Comparison of ENCODE assay signal across 8 mouse cellular contexts in genomic region chr2:70620225-70620624, GRCm38 (mm10). TPM values are rescaled to one million over a fixed set of nuclear protein-coding genes. Genes with fewer than 3 reads are reported as not detected.
DNase-seq lines count a peak whose midpoint lies in the region; ATAC-seq and TF ChIP-seq lines count a peak whose summit lies in the region.
"Had no signal": no experiment of that assay in that cellular context is flagged by ENCODE, and none has a peak within 500 bp of the region (broad histone marks: within the 10 kb centered on the region; RNA-seq: fewer than 3 reads in every experiment).

No protein-coding gene starts in this region.

- H3K4me2 ChIP-seq in neural tube, embryonic 15.5 days = no peak overlapping the region

- WGBS in neural tube, embryonic 15.5 days = 22% methylated on average over 6 of the region's 6 CpGs
- WGBS in olfactory bulb, adult 2 months = 7% methylated on average over 6 of the region's 6 CpGs

- H3K4me3 ChIP-seq in neural tube, embryonic 15.5 days (replicated peaks) = no peak overlapping the region
- H3K4me3 ChIP-seq in embryonic fibroblast, embryonic 13.5 days (ENCODE audit: insufficient read depth, low read length) = no peak overlapping the region
- no peak overlapping the region for H3K4me3 ChIP-seq in left cerebral cortex, adult 2 months
- H3K4me3 ChIP-seq in olfactory bulb, adult 2 months (ENCODE audit: insufficient read depth, low read depth, low read length) = no peak overlapping the region

- H3K9ac ChIP-seq in neural tube, embryonic 15.5 days (replicated peaks) = no peak overlapping the region

- intact Hi-C loops in left cerebral cortex, adult 2 months (cut with DNase I) = no loop called here

- peak; percentile 51 for DNase-seq in neural tube, embryonic 10.5 days (ENCODE audit: extremely low spot score, low spot score)
- DNase-seq in adrenal gland, postnatal 14 days = peak; percentile 75
- DNase-seq in left cerebral cortex, adult 2 months (ENCODE audit: extremely low spot score in 1 of 2, low spot score in 2 of 2) = peak; percentile 47 to 49
- DNase-seq in thymus, postnatal 10 days (ENCODE audit: low spot score in 2 of 2) = peak; percentile 18 to 54

- 0 out of 2 replicates have a peak, but pooled peaks have one; percentile 6 for TF ChIP-seq CTCF in embryonic fibroblast, embryonic 13.5 days (IDR thresholded peaks at IDR 0.05; ENCODE audit: borderline replicate concordance, insufficient read depth, low read length)
- TF ChIP-seq CTCF in left cerebral cortex, adult 2 months (IDR thresholded peaks at IDR 0.05) = peak; percentile 68
- peak; percentile 63; the same call in 1 of the 2 replicates for TF ChIP-seq CTCF in olfactory bulb, adult 2 months (IDR thresholded peaks at IDR 0.05; ENCODE audit: insufficient read depth, low read depth, low read length)

- H3K4me1 ChIP-seq in neural tube, embryonic 15.5 days = no peaks in the 10 kb centered on the region
- no peaks in the 10 kb centered on the region for H3K4me1 ChIP-seq in embryonic fibroblast, embryonic 13.5 days (ENCODE audit: control insufficient read depth, insufficient read depth, low read length)
- no peaks in the 10 kb centered on the region for H3K4me1 ChIP-seq in olfactory bulb, adult 2 months (ENCODE audit: control insufficient read depth, insufficient read depth, low read length)

- no peaks in the 10 kb centered on the region; the same call in 1 of the 2 replicates for H3K27me3 ChIP-seq in neural tube, embryonic 15.5 days (replicated peaks)

- H3K36me3 ChIP-seq in neural tube, embryonic 15.5 days = no peaks in the 10 kb centered on the region

- H3K27ac ChIP-seq in neural tube, embryonic 15.5 days (replicated peaks) = no peak overlapping the region
- no peak overlapping the region for H3K27ac ChIP-seq in embryonic fibroblast, embryonic 13.5 days (ENCODE audit: insufficient read depth, low read length)
- H3K27ac ChIP-seq in left cerebral cortex, adult 2 months = no peak overlapping the region
- no peak overlapping the region for H3K27ac ChIP-seq in olfactory bulb, adult 2 months (ENCODE audit: insufficient read depth, low read depth, low read length)

- TF ChIP-seq POLR2A in embryonic fibroblast, embryonic 13.5 days (IDR thresholded peaks at IDR 0.05; ENCODE audit: low read depth, low read length) = no peak
- TF ChIP-seq POLR2A in olfactory bulb, adult 2 months (IDR thresholded peaks at IDR 0.05; ENCODE audit: insufficient read depth, low read depth, low read length) = no peak

- H3K9me3 ChIP-seq in neural tube, embryonic 15.5 days (replicated peaks) = no peaks in the 10 kb centered on the region

- no peak for ATAC-seq in neural tube, embryonic 15.5 days (ENCODE audit: low FRiP score)

RNA-seq across cellular contexts. Expression of gene Gorasp2, which starts 41.2 kb away (rescaled TPM):
- 127 and 143 TPM in 2 replicates for polyA plus RNA-seq in neural tube, embryonic 15.5 days (2015; fragmentation: Nextera tagmentation; extraction: Ambion mirVana)
- 97.4 and 103 TPM in 2 replicates for total RNA-seq in adrenal gland, postnatal 14 days (2021)
- 153 and 162 TPM in 2 replicates for polyA plus RNA-seq in embryonic fibroblast, embryonic 13.5 days (2011; ENCODE audit: insufficient read length, low read depth, missing spikeins)
- total RNA-seq in left cerebral cortex, adult 2 months (2021) = 10 to 100 TPM; 92.7 to 96.6 TPM
- polyA plus RNA-seq in olfactory bulb, adult 2 months (2012; ENCODE audit: insufficient read depth, insufficient read length, low replicate concordance, missing spikeins) = not detected in 2 replicates

RNA-seq across cellular contexts. Expression of gene Gm26558, which starts 41.7 kb away (rescaled TPM):
- polyA plus RNA-seq in neural tube, embryonic 15.5 days (2015; fragmentation: Nextera tagmentation; extraction: Ambion mirVana) = 4.2 and 4.5 TPM in 2 replicates
- total RNA-seq in adrenal gland, postnatal 14 days (2021) = not detected in 2 replicates
- polyA plus RNA-seq in embryonic fibroblast, embryonic 13.5 days (2011; ENCODE audit: insufficient read length, low read depth, missing spikeins) = not detected in 2 replicates
- total RNA-seq in left cerebral cortex, adult 2 months (2021) = under 1 TPM in 1 of 2 experiments, not detected in 1; 0.41 TPM
- not detected in 2 replicates for polyA plus RNA-seq in olfactory bulb, adult 2 months (2012; ENCODE audit: insufficient read depth, insufficient read length, low replicate concordance, missing spikeins)
- total RNA-seq: heart, postnatal 14 days had no signal

Comparison
In these comparisons a context has a peak if more than half of its experiments do, and no peak if none do; other contexts are left out.
1. CTCF ChIP-seq: peak in every context shown above with its lines; median percentile 68 in left cerebral cortex, adult 2 months; 63 in olfactory bulb, adult 2 months; 6 in embryonic fibroblast, embryonic 13.5 days.